Mouse (Mus musculus) limb, embryonic 10.5 days (tissue): ENCODE data around the gene Gm6525. TPM values are rescaled to one million over a fixed set of nuclear protein-coding genes. Genes with fewer than 3 reads are reported as not detected.

Experiments used
- DNase-seq: peaks from one replicate; pipeline ENCODE4 v3.0.0-alpha.2; 2017; ENCODE audit warnings: low spot score
- H3K27ac ChIP-seq: fragments of 300-500 bp; sonication (generic); 2 replicates; pipeline ENCODE4 v1.5.1; 2016; ENCODE audit warnings: mild to moderate bottlenecking
- H3K27me3 ChIP-seq: fragments of 300-500 bp; sonication (generic); 2 replicates; pipeline ENCODE4 v1.6.1; 2016; ENCODE audit warnings: low read depth, mild to moderate bottlenecking; ENCODE audit not compliant: poor library complexity, severe bottlenecking
- H3K36me3 ChIP-seq: fragments of 300-500 bp; sonication (generic); 2 replicates; pipeline ENCODE4 v1.6.1; 2016; ENCODE audit warnings: mild to moderate bottlenecking, moderate library complexity
- H3K4me1 ChIP-seq: fragments of 300-500 bp; sonication (generic); 2 replicates; pipeline ENCODE4 v1.6.1; 2016
- H3K4me3 ChIP-seq: fragments of 300-500 bp; sonication (generic); 2 replicates; pipeline ENCODE4 v1.5.1; 2016; ENCODE audit warnings: mild to moderate bottlenecking, moderate library complexity
- H3K9me3 ChIP-seq: fragments of 300-500 bp; sonication (generic); replicated peaks from 2 replicates; pipeline ENCODE4 v1.6.1; 2016; ENCODE audit warnings: mild to moderate bottlenecking
- WGBS: fragments of 180-500 bp; shearing (Covaris S2); methylation state at CpG from one replicate; pipeline ENCODE4 v1.1.7; 2016; 5-methylcytosine and 5-hydroxymethylcytosine counted together
- polyA plus RNA-seq: library from polyadenylated mRNA; unstranded; fragments of >200 nt; fragmentation: Nextera tagmentation; extraction: Ambion mirVana; gene quantifications from 2 replicates; pipeline ENCODE4 v1.2.1, GENCODE M21; 2016

Gene Gm6525
- polyA plus RNA-seq, 1 experiment from 2014 or later = 0.60 TPM

DNA sequence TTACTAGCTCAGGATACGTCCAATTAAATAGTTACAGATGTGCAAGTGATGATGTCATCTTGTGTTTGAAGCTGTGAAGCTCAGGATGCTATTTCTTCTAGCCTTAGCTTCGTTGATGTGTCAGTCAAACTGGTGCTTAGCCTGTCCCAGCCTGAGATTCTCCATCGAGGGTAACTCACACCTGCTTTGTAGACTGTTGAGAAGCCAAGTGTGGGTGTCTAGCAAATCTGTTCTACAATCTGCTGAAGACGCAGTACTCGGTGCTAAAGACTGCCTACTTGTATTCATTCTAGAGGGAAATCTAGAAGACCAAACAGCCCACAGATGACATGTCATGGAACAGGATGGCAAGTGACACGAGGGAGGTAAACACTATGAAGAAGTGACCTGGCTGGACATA, 31.7 kb downstream of the Gm6525 start:
- WGBS = 87% methylated on average over 6 of the region's 6 CpGs
- peaks cover 5% of the 10 kb centered on the region; the same call in 1 of the 2 replicates for H3K36me3 ChIP-seq
- H3K27ac ChIP-seq = no peak overlapping the region
- H3K4me3 ChIP-seq = no peak overlapping the region
- peaks cover 3% of the 10 kb centered on the region; the same call in 1 of the 2 replicates for H3K4me1 ChIP-seq
- H3K9me3 ChIP-seq = no peaks in the 10 kb centered on the region
- no peaks in the 10 kb centered on the region for H3K27me3 ChIP-seq
- no peak for DNase-seq

DNA sequence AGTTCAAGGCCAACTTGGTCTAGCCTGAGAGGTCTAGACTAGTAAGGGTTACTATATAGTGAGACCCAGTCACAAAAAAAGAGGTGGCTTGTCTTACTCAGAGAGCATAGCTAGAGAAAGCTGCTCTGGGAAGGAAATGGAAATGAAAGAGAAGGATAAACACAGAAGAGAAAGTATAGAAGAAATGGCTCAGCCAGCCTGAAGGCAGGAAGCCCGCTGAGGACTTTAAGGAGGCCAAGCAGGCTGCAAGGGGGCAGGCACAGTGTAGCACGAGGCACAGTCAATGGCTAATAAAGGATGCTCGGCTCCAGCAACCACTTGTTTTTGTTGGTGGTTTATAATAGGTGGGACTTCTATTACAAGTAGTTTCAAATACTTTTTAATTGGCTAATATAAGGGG, 32.2 kb downstream of the Gm6525 start:
- 83% methylated on average over 3 of the region's 3 CpGs for WGBS
- H3K4me3 ChIP-seq = no peak overlapping the region
- DNase-seq = no peak

DNA sequence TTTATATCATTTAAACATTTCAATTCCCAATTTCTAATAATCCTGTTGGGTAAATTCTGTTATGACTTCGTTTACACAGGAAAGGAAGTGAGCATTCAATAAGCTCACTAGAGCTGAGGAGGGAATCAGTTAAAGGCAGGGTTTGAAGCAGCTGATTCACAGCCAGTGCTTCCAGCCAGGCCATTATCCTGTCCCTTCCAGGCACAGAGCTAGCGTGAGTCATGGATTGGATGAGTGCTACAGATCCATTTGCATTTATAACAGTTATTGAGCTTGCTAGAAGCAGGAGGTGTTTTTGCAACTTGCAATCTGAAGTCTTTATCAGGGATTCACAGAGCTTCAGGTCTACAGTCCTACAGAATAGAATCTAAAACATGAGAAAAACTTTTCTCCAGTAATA, 33.5 kb downstream of the Gm6525 start:
- no peak overlapping the region for H3K27ac ChIP-seq
- H3K27me3 ChIP-seq = no peaks in the 10 kb centered on the region
- H3K9me3 ChIP-seq = no peaks in the 10 kb centered on the region
- peaks cover 5% of the 10 kb centered on the region; the same call in 1 of the 2 replicates for H3K36me3 ChIP-seq
- no peak for DNase-seq
- no peaks in the 10 kb centered on the region for H3K4me1 ChIP-seq
- WGBS = 60% methylated on average over 2 of the region's 2 CpGs
- H3K4me3 ChIP-seq = no peak overlapping the region

More for the DNA sequence above, 32.2 kb downstream of the Gm6525 start:
- Histone ChIP-seq H3K36me3 (peaks cover 5% of the 10 kb centered on the region; the same call in 1 of the 2 replicates), H3K27me3 (no peaks in the 10 kb centered on the region), H3K27ac (no peak overlapping the region), H3K9me3 (no peaks in the 10 kb centered on the region), H3K4me1 (no peaks in the 10 kb centered on the region)

DNA sequence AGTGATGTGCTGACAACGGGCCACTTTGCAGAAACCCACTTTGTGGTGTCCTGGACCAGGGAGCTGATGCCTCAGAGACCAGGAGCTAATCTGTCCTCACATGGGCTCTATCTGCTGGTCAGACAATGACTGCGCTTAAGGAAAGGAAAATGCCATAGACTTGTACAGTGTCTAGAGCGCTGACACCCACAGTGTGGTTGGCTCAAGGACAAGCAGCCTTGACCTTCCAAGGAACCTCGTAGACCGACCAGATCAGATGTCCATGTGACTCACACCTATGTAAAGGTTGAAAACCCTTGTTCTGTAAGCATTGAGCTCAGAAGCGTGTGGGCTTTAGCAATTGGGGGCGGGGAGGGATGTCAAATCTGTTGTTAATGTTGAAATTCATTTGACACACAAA, 34.6 kb downstream of the Gm6525 start:
- WGBS = 91% methylated on average over 7 of the region's 7 CpGs
- peaks cover 5% of the 10 kb centered on the region; the same call in 1 of the 2 replicates for H3K36me3 ChIP-seq

DNA sequence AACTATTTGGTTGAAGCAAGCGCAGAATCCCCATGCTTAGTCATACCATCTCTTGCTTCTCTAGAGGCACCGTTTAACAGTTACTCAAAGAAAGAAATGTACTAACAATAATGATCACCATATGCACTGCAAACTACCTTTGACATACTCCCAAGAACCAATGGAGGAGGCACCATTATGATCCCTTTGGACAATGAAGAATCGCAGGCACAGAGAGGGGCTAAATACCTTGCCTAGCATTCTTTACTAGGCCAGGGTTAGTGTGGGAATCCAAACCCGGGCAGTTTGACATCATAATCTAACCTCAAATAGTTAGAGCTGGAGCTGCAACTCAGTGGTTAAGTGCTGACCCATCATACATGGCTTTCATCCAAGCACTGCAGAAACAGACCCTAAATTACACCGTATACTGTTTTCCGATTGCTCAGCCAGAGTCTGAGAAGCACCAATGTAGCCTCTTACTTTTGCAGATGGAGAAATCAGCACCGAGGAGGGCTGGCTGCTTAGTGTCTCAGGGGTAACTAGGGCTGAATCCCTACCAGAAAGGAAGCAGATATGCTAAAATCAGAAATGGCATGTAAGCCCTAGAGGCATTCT, 35.1 kb downstream of the Gm6525 start:
- Histone ChIP-seq H3K27me3 (no peaks in the 10 kb centered on the region), H3K27ac (no peak overlapping the region), H3K9me3 (no peaks in the 10 kb centered on the region), H3K4me3 (no peak overlapping the region), H3K36me3 (peaks cover 5% of the 10 kb centered on the region; the same call in 1 of the 2 replicates), H3K4me1 (no peaks in the 10 kb centered on the region)
- no peak for DNase-seq
- 94% methylated on average over 7 of the region's 7 CpGs for WGBS

More for the DNA sequence above, 34.6 kb downstream of the Gm6525 start:
- Histone ChIP-seq H3K27me3 (no peaks in the 10 kb centered on the region), H3K9me3 (no peaks in the 10 kb centered on the region), H3K4me3 (no peak overlapping the region), H3K4me1 (no peaks in the 10 kb centered on the region), H3K27ac (no peak overlapping the region)
- no peak for DNase-seq

DNA sequence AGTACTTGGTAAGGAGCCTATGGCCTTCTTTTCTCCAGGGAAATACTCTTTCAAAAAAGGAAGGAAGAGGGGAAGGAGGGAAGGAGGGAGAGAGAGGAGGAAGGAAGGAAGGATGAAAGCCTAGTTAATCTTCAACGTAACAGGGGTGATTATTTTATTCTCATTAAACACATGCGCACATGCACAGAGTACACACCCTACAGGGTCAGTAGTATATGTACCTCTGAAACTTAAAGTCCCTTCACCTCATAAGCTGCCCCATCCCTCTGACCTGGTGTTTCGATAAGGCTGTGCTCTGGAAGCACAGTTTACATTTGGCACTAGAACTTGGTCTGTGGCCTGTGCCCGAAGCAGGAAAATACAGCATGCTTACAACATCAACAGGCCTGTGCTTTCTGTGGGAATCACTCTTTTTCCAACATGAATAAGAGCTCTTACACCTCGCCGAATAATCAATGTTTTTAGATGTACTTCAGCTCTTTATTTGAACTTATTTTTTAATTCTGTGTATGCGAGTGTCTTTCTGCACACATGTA, 37.5 kb downstream of the Gm6525 start:
- H3K4me1 ChIP-seq = 0 out of 2 replicates have a peak, but pooled peaks cover 2% of the 10 kb centered on the region
- H3K36me3 ChIP-seq = peaks cover 4% of the 10 kb centered on the region; the same call in 1 of the 2 replicates
- DNase-seq = no peak
- H3K4me3 ChIP-seq = no peak overlapping the region
- H3K27me3 ChIP-seq = no peaks in the 10 kb centered on the region
- no peak overlapping the region for H3K27ac ChIP-seq
- WGBS = 90% methylated on average over 7 of the region's 7 CpGs
- no peaks in the 10 kb centered on the region for H3K9me3 ChIP-seq

DNA sequence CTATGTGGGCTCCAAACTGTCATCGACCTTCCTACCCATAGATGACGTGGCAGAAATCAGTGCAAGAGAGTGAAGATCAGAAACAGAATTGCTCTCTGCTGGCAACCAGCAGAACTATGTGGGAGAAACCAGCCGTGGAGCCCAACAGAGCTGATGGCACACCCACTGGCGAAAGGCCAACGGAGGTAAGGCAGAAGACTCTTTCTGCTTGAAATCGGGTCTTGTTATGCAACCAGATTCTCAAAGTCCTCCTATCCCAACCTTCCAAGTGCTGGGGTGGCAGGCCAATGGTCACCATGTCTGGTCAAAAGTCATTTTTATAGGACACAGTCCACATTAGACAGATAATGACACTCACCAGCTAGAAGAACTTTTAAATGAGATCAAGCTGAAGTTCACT, 40.6 kb downstream of the Gm6525 start:
- Histone ChIP-seq H3K27me3 (peaks cover 8% of the 10 kb centered on the region; the same call in 1 of the 2 replicates), H3K4me3 (no peak overlapping the region), H3K9me3 (no peaks in the 10 kb centered on the region), H3K4me1 (peaks cover 15% of the 10 kb centered on the region), H3K36me3 (no peaks in the 10 kb centered on the region), H3K27ac (no peak overlapping the region)
- DNase-seq = no peak
- 89% methylated on average over 6 of the region's 6 CpGs for WGBS

DNA sequence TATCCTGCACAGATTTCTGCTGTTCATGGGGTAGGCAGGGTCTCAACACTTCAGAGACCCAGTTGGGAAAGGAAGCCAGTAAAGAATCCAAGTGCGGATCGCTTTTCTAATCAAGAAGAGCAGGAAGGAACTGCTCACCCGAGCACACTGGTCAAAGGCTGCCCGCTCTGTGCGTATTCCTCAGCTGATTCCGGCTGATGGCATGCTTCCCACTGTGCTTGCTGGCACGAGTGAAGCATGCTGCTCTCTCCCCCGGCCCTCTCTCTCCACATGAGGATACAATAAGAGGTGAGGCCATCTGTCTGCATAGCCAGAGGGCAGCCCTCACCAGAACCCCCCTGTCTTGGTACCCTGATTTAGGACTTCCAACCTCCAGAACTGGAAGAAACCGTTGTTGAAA, 41.3 kb downstream of the Gm6525 start:
- H3K27me3 ChIP-seq = peaks cover 8% of the 10 kb centered on the region; the same call in 1 of the 2 replicates
- no peaks in the 10 kb centered on the region for H3K36me3 ChIP-seq
- 78% methylated on average over 9 of the region's 9 CpGs for WGBS
- DNase-seq = no peak
- no peaks in the 10 kb centered on the region for H3K9me3 ChIP-seq
- no peak overlapping the region for H3K27ac ChIP-seq
- H3K4me1 ChIP-seq = peaks cover 21% of the 10 kb centered on the region
- H3K4me3 ChIP-seq = no peak overlapping the region

DNA sequence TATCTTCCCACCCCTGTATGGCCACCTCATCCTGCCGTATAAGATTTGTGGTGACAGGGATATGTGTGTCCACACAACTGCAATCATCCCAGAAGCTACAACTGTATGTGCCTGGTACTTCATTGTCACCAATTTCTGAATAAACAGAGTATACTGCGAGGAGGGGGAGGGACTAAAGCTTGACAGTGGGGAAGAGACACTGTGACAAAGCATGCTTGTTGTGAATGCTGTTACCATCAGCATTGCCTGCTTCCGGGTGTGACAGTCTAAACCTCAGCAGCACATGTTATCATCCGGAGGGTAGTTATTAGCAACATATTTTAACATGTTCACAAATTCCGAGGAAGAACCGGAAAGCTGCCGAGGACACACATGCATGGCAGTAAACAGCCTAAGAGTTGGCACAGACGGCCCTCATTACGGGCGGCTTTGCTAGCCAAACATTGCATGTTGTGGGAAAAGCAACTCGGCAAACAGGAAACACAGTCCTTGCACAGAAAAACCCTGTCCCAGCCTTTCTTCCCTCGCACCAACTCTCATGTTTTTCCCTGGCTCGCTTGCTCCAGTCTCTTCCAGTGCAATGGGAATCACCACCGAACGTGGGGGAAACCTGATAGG, 41.9 kb downstream of the Gm6525 start:
- Histone ChIP-seq H3K27ac (no peak overlapping the region), H3K27me3 (peaks cover 8% of the 10 kb centered on the region; the same call in 1 of the 2 replicates), H3K4me1 (peaks cover 27% of the 10 kb centered on the region), H3K36me3 (no peaks in the 10 kb centered on the region), H3K4me3 (no peak overlapping the region), H3K9me3 (no peaks in the 10 kb centered on the region)
- DNase-seq = no peak
- 85% methylated on average over 15 of the region's 15 CpGs for WGBS

DNA sequence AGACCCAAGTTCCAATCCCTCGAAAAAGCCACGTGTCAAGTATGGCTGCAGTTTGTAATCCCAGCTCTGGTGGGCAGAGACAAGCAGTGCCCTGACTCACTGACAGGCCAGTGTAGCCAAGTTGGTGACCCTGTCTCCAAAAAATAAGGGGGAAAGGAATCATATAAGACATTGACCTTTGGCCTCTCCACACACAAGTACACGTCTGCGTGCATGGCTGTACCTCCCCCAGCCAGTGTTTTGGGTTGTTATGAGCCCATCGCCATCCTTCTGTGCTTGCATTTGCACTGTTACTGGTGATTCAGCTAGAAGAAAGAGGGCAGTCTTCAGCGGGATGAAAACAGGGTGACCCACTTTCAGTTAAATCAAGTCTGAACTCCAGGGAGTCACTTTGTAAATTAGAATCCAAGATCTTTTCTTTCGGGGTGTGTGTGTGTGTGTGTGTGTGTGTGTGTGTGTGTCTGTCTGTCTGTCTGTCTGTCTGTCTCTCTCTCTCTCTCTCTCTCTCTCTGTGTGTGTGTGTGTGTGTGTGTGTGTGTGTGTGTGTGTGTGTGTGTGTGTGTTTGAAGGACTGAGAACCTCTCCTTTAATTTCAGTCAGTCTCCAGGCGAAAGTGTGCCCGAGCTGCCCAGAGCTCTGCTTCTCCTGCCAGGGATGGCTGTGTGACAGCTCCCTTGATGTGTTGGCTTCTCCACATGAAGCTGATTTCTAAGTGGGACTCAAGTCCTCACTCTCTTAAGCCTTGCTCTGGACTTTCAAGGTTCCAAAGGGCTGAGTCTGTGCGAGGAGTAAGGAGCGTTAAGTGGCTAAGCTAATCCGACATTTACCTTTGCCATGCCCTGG, 43.4 kb downstream of the Gm6525 start:
- no peaks in the 10 kb centered on the region for H3K36me3 ChIP-seq
- H3K9me3 ChIP-seq = no peaks in the 10 kb centered on the region
- H3K4me3 ChIP-seq = no peak overlapping the region
- H3K27me3 ChIP-seq = peaks cover 8% of the 10 kb centered on the region; the same call in 1 of the 2 replicates
- 63% methylated on average over 12 of the region's 12 CpGs for WGBS
- H3K27ac ChIP-seq = no peak overlapping the region
- DNase-seq = no peak
- peaks cover 29% of the 10 kb centered on the region for H3K4me1 ChIP-seq

DNA sequence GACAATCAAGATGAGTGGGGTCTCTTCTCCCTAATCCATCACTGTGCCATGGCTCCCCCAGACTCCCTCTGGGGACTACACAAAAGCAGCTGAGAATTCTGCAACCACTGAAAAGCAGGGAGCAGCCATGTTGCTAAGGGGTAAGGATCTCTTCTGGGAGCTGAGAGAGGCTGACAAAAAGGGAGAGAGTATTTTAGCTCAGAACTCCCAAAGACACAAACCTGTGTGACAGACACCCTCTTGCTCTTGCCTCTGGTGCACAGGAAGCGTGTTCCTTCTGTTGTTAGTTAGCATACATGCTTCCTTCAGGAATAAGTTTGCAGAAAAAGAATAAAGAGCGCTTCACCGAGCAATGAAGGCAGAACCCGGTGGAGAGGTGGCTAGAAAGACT, 44.1 kb downstream of the Gm6525 start:
- DNase-seq = no peak
- no peaks in the 10 kb centered on the region for H3K9me3 ChIP-seq
- H3K27ac ChIP-seq = no peak overlapping the region
- no peak overlapping the region for H3K4me3 ChIP-seq
- peaks cover 8% of the 10 kb centered on the region; the same call in 1 of the 2 replicates for H3K27me3 ChIP-seq
- H3K4me1 ChIP-seq = peaks cover 29% of the 10 kb centered on the region
- 67% methylated on average over 4 of the region's 4 CpGs for WGBS
- no peaks in the 10 kb centered on the region for H3K36me3 ChIP-seq

DNA sequence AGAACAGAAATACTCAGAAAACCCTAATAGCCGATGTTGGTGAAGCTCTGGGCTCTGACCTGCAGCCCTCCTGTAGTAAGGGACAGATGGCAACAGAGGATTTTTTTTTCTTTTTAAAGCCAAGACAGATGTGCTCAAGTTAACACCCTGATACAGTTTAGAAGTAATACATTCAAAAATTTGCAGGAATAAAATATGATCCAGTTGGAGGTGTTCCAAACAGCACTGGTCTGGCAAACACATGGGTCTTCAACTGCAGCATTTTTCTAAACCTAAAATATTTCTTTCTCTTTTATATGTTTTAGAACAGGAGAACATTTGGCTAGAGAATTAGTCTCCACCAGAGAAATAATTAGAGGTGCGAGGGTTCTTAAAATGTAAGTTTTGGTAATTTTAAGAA, 44.6 kb downstream of the Gm6525 start:
- Histone ChIP-seq H3K27ac (no peak overlapping the region), H3K36me3 (no peaks in the 10 kb centered on the region), H3K27me3 (peaks cover 8% of the 10 kb centered on the region; the same call in 1 of the 2 replicates), H3K4me3 (no peak overlapping the region), H3K4me1 (peaks cover 29% of the 10 kb centered on the region), H3K9me3 (no peaks in the 10 kb centered on the region)
- 65% methylated on average over 2 of the region's 2 CpGs for WGBS
- no peak for DNase-seq
